Mouse (Mus musculus): ENCODE measurements at regions not wholly inside any gene's neighbourhood (a gene's known extent, or its start where the extent isn't known, plus 50 kb on each side); places are given as distances from the start of the nearest gene placed in this dataset.

GRCm38 (mm10) chr15:62138701-62139100, 1215.9 kb upstream of the A1bg start:
- no peak for TF ChIP-seq CTCF (IDR thresholded peaks at IDR 0.05; ENCODE audit: low read depth, low read length)
- no peak for TF ChIP-seq EP300 (IDR thresholded peaks at IDR 0.05; ENCODE audit: insufficient read depth, low read depth, low read length)
